ENCODE assay signal across 10 mouse cellular contexts in genomic region chr11:50546456-50547144, GRCm38 (mm10). TPM values are rescaled to one million over a fixed set of nuclear protein-coding genes. Genes with fewer than 3 reads are reported as not detected.
A peak's percentile ranks its signal among the peaks of the same experiment; 100 is the strongest.
DNase-seq lines count a peak whose midpoint lies in the region; ATAC-seq and TF ChIP-seq lines count a peak whose summit lies in the region.
"Had no signal": no experiment of that assay in that cellular context is flagged by ENCODE, and none has a peak within 500 bp of the region (broad histone marks: within the 10 kb centered on the region; RNA-seq: fewer than 3 reads in every experiment).

No protein-coding gene starts in this region.

- no peaks in the 10 kb centered on the region for H3K4me1 ChIP-seq in lung, postnatal 0 days (ENCODE audit: insufficient read depth, low read depth, low read length)
- peaks cover 5% of the 10 kb centered on the region; the same call in 1 of the 2 replicates for H3K4me1 ChIP-seq in limb, embryonic 10.5 days
- H3K4me1 ChIP-seq: limb, embryonic 15.5 days; neural tube, embryonic 13.5 days had no signal

- no peak overlapping the region for H3K4me3 ChIP-seq in lung, postnatal 0 days (ENCODE audit: low read depth, low read length)
- no peak overlapping the region for H3K4me3 ChIP-seq in limb, embryonic 10.5 days
- H3K4me3 ChIP-seq: limb, embryonic 15.5 days; neural tube, embryonic 13.5 days had no signal

- no peaks in the 10 kb centered on the region for H3K36me3 ChIP-seq in lung, postnatal 0 days (ENCODE audit: insufficient read depth, low read length)
- H3K36me3 ChIP-seq in limb, embryonic 10.5 days = no peaks in the 10 kb centered on the region
- H3K36me3 ChIP-seq: limb, embryonic 15.5 days; neural tube, embryonic 13.5 days had no signal

- no peak overlapping the region for H3K4me2 ChIP-seq in lung, postnatal 0 days (replicated peaks; ENCODE audit: low read depth, low read length)
- H3K4me2 ChIP-seq: limb, embryonic 15.5 days; neural tube, embryonic 13.5 days had no signal

- no peak overlapping the region for H3K27ac ChIP-seq in lung, postnatal 0 days (ENCODE audit: low read length)
- H3K27ac ChIP-seq in limb, embryonic 10.5 days = no peak overlapping the region
- H3K27ac ChIP-seq: limb, embryonic 15.5 days; neural tube, embryonic 13.5 days had no signal

- no peaks in the 10 kb centered on the region for H3K9me3 ChIP-seq in lung, postnatal 0 days (ENCODE audit: low read length)
- H3K9me3 ChIP-seq in limb, embryonic 10.5 days (replicated peaks) = no peaks in the 10 kb centered on the region
- H3K9me3 ChIP-seq: limb, embryonic 15.5 days; neural tube, embryonic 13.5 days had no signal

- H3K9ac ChIP-seq in lung, postnatal 0 days (replicated peaks; ENCODE audit: low read depth) = no peak overlapping the region
- H3K9ac ChIP-seq: limb, embryonic 15.5 days; neural tube, embryonic 13.5 days had no signal

- TF ChIP-seq CTCF in lung, postnatal 0 days (IDR thresholded peaks at IDR 0.05) = no peak

- no peak for ATAC-seq in lung, postnatal 0 days
- ATAC-seq in granulocyte monocyte progenitor cell, adult 5-6 weeks (replicated peaks; ENCODE audit: poor library complexity, severe bottlenecking) = no peak

- TF ChIP-seq EP300 in lung, postnatal 0 days (IDR thresholded peaks at IDR 0.05) = no peak

- H3K27me3 ChIP-seq in lung, postnatal 0 days (replicated peaks; ENCODE audit: insufficient read depth, low read length) = no peaks in the 10 kb centered on the region
- H3K27me3 ChIP-seq in limb, embryonic 10.5 days (ENCODE audit: low read depth, poor library complexity, severe bottlenecking) = no peaks in the 10 kb centered on the region
- H3K27me3 ChIP-seq: limb, embryonic 15.5 days; neural tube, embryonic 13.5 days had no signal

- peak; percentile 14 for DNase-seq in lung, postnatal 0 days (ENCODE audit: low spot score)
- DNase-seq in lung, postnatal 25 days (ENCODE audit: low spot score) = no peak
- peak; percentile 28 for DNase-seq in cerebellum, adult 9-10 months
- peak; percentile 41 to 58 for DNase-seq in layer of hippocampus, adult 8-10 months (ENCODE audit: low spot score in 2 of 2)
- DNase-seq in right cerebral cortex, postnatal 25 days = peak; percentile 46
- no peak for DNase-seq in limb, embryonic 10.5 days (ENCODE audit: low spot score)
- DNase-seq in spleen, postnatal 36 days (ENCODE audit: low spot score in 2 of 2) = no peak

- WGBS in lung, postnatal 0 days = 78% methylated on average over 11 of the region's 11 CpGs
- 92% methylated on average over 11 of the region's 11 CpGs for WGBS in limb, embryonic 10.5 days

RNA-seq across cellular contexts. Expression of gene Adamts2, which starts 55.3 kb away (rescaled TPM):
- 28.4 and 29.4 TPM in 2 replicates for polyA plus RNA-seq in lung, postnatal 0 days (2015; fragmentation: Nextera tagmentation; extraction: Ambion mirVana)
- 10 to 100 TPM in 2 of 4 experiments, 1 to 10 TPM in 2; 9.2 to 18.7 (median 13.0) TPM for total RNA-seq in layer of hippocampus, adult 8-10 months (2022)
- polyA plus RNA-seq in limb, embryonic 10.5 days (2016; fragmentation: Nextera tagmentation; extraction: Ambion mirVana) = 0.46 and 0.72 TPM in 2 replicates
- not detected in 2 replicates for total RNA-seq in granulocyte monocyte progenitor cell, adult 5-6 weeks (2014; fragmentation: Nextera tagmentation)
- not detected in 2 replicates for total RNA-seq in granulocyte monocyte progenitor cell, adult 5-6 weeks (2017)

Comparison
In these comparisons a context has a peak if more than half of its experiments do, and no peak if none do; other contexts are left out.
1. DNase-seq: peak in lung, postnatal 0 days (single experiment), cerebellum, adult 9-10 months (single experiment), layer of hippocampus, adult 8-10 months (2 of 2) and right cerebral cortex, postnatal 25 days (single experiment); none in lung, postnatal 25 days (single experiment), limb, embryonic 10.5 days (single experiment) and spleen, postnatal 36 days (0 of 2).
2. RNA of gene Adamts2, which starts 55.3 kb away (total RNA-seq): 9.2 to 18.7 TPM in layer of hippocampus, adult 8-10 months; not detected in granulocyte monocyte progenitor cell, adult 5-6 weeks; every median in the first group is over 10 times any median in the second.